ENCODE assay signal across 9 mouse cellular contexts in the genomic region with DNA sequence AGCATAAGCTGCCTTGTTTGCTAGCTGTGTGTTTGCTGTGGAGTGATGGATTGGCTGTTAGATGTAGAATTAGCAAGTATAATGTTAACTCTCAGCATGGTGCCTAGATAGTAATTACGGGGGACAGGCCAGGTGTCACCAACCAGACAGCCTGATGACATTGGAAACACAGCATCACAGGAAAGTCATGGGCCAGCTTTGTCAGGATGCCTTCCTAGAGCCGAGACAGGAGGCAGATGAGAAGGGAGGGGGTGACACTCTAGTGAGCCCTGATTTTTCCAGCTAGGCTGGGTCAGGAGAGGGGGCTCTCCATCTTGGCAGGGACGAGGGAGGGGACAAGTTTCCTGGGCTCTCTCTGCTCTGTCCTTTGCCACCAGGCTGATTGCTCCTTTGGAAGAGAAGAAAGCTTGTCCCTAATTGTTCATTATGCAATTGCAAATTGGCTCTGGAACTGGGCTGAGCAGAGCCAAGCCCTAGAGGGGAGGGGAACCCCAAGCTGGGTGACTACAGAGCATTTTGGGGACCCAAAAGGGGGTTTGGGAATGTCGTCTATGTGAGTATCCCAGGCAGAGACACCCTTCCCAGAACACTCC. TPM values are rescaled to one million over a fixed set of nuclear protein-coding genes. Genes with fewer than 3 reads are reported as not detected.
DNase-seq lines count a peak whose midpoint lies in the region; ATAC-seq and TF ChIP-seq lines count a peak whose summit lies in the region.
"Had no signal": no experiment of that assay in that cellular context is flagged by ENCODE, and none has a peak within 500 bp of the region (broad histone marks: within the 10 kb centered on the region; RNA-seq: fewer than 3 reads in every experiment).

No protein-coding gene starts in this region.

- 6% methylated on average over 4 of the region's 4 CpGs for WGBS in limb, embryonic 12.5 days
- 47% methylated on average over 4 of the region's 4 CpGs for WGBS in intestine, postnatal 0 days

- H3K9me3 ChIP-seq in limb, embryonic 12.5 days, result no peaks in the 10 kb centered on the region
- no peaks in the 10 kb centered on the region for H3K9me3 ChIP-seq in intestine, postnatal 0 days (ENCODE audit: control insufficient read depth)

- peaks cover 47% of the 10 kb centered on the region for H3K4me1 ChIP-seq in limb, embryonic 12.5 days (replicated peaks)
- no peaks in the 10 kb centered on the region for H3K4me1 ChIP-seq in intestine, postnatal 0 days (replicated peaks; ENCODE audit: control insufficient read depth, insufficient read depth, low read length)

- H3K9ac ChIP-seq in limb, embryonic 12.5 days (replicated peaks), result no peak overlapping the region
- H3K9ac ChIP-seq in intestine, postnatal 0 days (ENCODE audit: low read depth, low read length), result no peak overlapping the region

- H3K27ac ChIP-seq in limb, embryonic 12.5 days, result peak overlapping the region; percentile 88; the same call in 1 of the 2 replicates
- H3K27ac ChIP-seq in intestine, postnatal 0 days (ENCODE audit: low read depth, low read length), result no peak overlapping the region

- no peak for ATAC-seq in limb, embryonic 12.5 days (ENCODE audit: insufficient number of reproducible peaks, insufficient read depth, low FRiP score, low TSS enrichment, low read depth)
- no peak for ATAC-seq in intestine, postnatal 0 days
- ATAC-seq in erythroid progenitor cell, adult 5-6 weeks (replicated peaks; ENCODE audit: low FRiP score, poor library complexity, severe bottlenecking), result no peak

- no peak for TF ChIP-seq CTCF in intestine, postnatal 0 days (IDR thresholded peaks at IDR 0.05; ENCODE audit: low read depth)

- H3K36me3 ChIP-seq in limb, embryonic 12.5 days, result 0 out of 2 replicates have a peak, but pooled peaks cover 6% of the 10 kb centered on the region
- no peaks in the 10 kb centered on the region; the same call in 1 of the 2 replicates for H3K36me3 ChIP-seq in intestine, postnatal 0 days (ENCODE audit: control insufficient read depth, insufficient read depth)

- H3K27me3 ChIP-seq in limb, embryonic 12.5 days, result no peaks in the 10 kb centered on the region
- no peaks in the 10 kb centered on the region for H3K27me3 ChIP-seq in intestine, postnatal 0 days (replicated peaks; ENCODE audit: control insufficient read depth, insufficient read depth, low read length)

- peak; percentile 44 to 50 for DNase-seq in frontal cortex, adult 2 months (ENCODE audit: extremely low spot score in 1 of 2, low spot score in 1 of 2)
- DNase-seq in frontal cortex, postnatal 14 days (ENCODE audit: low spot score in 2 of 2), result no peak
- DNase-seq in Muller cell, postnatal 12 days (ENCODE audit: inconsistent ontology term), result peak; percentile 75
- DNase-seq in frontal cortex, postnatal 10 days (ENCODE audit: low spot score in 2 of 2), result peak; percentile 44 to 55
- no peak for DNase-seq in embryo, embryonic 11 days
- DNase-seq: adrenal gland, postnatal 25 days had no signal

- H3K4me3 ChIP-seq in limb, embryonic 12.5 days (replicated peaks), result no peak overlapping the region
- no peak overlapping the region for H3K4me3 ChIP-seq in intestine, postnatal 0 days (ENCODE audit: low read depth, low read length)

- H3K4me2 ChIP-seq in limb, embryonic 12.5 days, result no peak overlapping the region
- no peak overlapping the region for H3K4me2 ChIP-seq in intestine, postnatal 0 days (replicated peaks; ENCODE audit: low read depth)

RNA-seq across cellular contexts. Expression of gene Ece1, which starts 29.6 kb away (rescaled TPM):
- 24.6 and 29.5 TPM in 2 replicates for polyA plus RNA-seq in frontal cortex, adult 2 months (2012; rRNA removed)
- 23.9 and 24.5 TPM in 2 replicates for polyA plus RNA-seq in limb, embryonic 12.5 days (2016; fragmentation: Nextera tagmentation; extraction: Ambion mirVana)
- 44.9 and 49.1 TPM in 2 replicates for polyA plus RNA-seq in intestine, postnatal 0 days (2015; fragmentation: Nextera tagmentation; extraction: Ambion mirVana)
- 1.7 and 2.5 TPM in 2 replicates for total RNA-seq in erythroid progenitor cell, adult 5-6 weeks (2015; ENCODE audit: low replicate concordance)
- 0.51 and 0.83 TPM in 2 replicates for total RNA-seq in erythroid progenitor cell, adult 5-6 weeks (2017; ENCODE audit: low replicate concordance)

Comparison
In these comparisons a context has a peak if more than half of its experiments do, and no peak if none do; other contexts are left out.
1. DNase-seq: peak in frontal cortex, adult 2 months (2 of 2), Muller cell, postnatal 12 days (single experiment) and frontal cortex, postnatal 10 days (2 of 2); none in frontal cortex, postnatal 14 days (0 of 2) and embryo, embryonic 11 days (single experiment).